Mouse (Mus musculus) megakaryocyte, embryonic 14.5 days (primary cell): ENCODE results near the gene Pfkm.

Source experiments
- FLI1 ChIP-seq: IDR thresholded peaks from 2 replicates; pipeline ENCODE4 v1.6.1; 2012; ENCODE audit warnings: low read length, inconsistent platforms, mixed read lengths
- GATA1 ChIP-seq: IDR thresholded peaks from 3 replicates; pipeline ENCODE4 v1.6.1; 2012; ENCODE audit warnings: mixed read lengths, low read length, inconsistent platforms, borderline replicate concordance

GRCm38 (mm10) chr15:98149166-98149602, 56.8 kb downstream of the Pfkm start:
- no peak for TF ChIP-seq GATA1
- no peak for TF ChIP-seq FLI1
